Mouse (Mus musculus): Measurements from ENCODE around the gene Syt7. TPM values are rescaled to one million over a fixed set of nuclear protein-coding genes. Genes with fewer than 3 reads are reported as not detected.

Gene Syt7
- polyA plus RNA-seq, 1 experiment from 2014 or later: 13.6 TPM

- Histone ChIP-seq H3K4me1 (ENCODE audit: control insufficient read depth, insufficient read depth, low read length) (no peaks in the 10 kb centered on the region), H3K4me3 (ENCODE audit: low read depth, low read length) (no peak overlapping the region), H3K36me3 (ENCODE audit: control insufficient read depth, insufficient read depth, low read length) (no peaks in the 10 kb centered on the region), H3K27ac (ENCODE audit: low read length) (no peak overlapping the region), H3K4me2 (ENCODE audit: low read length) (no peak overlapping the region), H3K9ac (ENCODE audit: low read depth, low read length) (no peak overlapping the region), H3K9me3 (replicated peaks; ENCODE audit: control insufficient read depth, low read length, poor library complexity, severe bottlenecking) (no peaks in the 10 kb centered on the region), H3K27me3 (ENCODE audit: control insufficient read depth, insufficient read depth, low read depth, low read length) (no peaks in the 10 kb centered on the region)
- peak; percentile 25; the same call in 1 of the 2 replicates for ATAC-seq
- 88% methylated on average over 3 of the region's 3 CpGs for WGBS
Observed at GRCm38 (mm10) chr19:10472958-10473357, 84.1 kb downstream of the Syt7 start.

GRCm38 (mm10) chr19:10473779-10474178 lies 84.9 kb downstream of the Syt7 start:
- Histone ChIP-seq H3K9ac (ENCODE audit: low read depth, low read length) (no peak overlapping the region), H3K4me3 (ENCODE audit: low read depth, low read length) (no peak overlapping the region), H3K9me3 (replicated peaks; ENCODE audit: control insufficient read depth, low read length, poor library complexity, severe bottlenecking) (no peaks in the 10 kb centered on the region), H3K27ac (ENCODE audit: low read length) (no peak overlapping the region), H3K27me3 (ENCODE audit: control insufficient read depth, insufficient read depth, low read depth, low read length) (no peaks in the 10 kb centered on the region), H3K4me1 (ENCODE audit: control insufficient read depth, insufficient read depth, low read length) (no peaks in the 10 kb centered on the region), H3K36me3 (ENCODE audit: control insufficient read depth, insufficient read depth, low read length) (no peaks in the 10 kb centered on the region), H3K4me2 (ENCODE audit: low read length) (no peak overlapping the region)
- WGBS: 14% methylated on average over 6 of the region's 6 CpGs
- ATAC-seq: no peak

GRCm38 (mm10) chr19:10479541-10479940 lies 90.7 kb downstream of the Syt7 start:
- H3K9me3 ChIP-seq (replicated peaks; ENCODE audit: control insufficient read depth, low read length, poor library complexity, severe bottlenecking): no peaks in the 10 kb centered on the region
- H3K36me3 ChIP-seq (ENCODE audit: control insufficient read depth, insufficient read depth, low read length): no peaks in the 10 kb centered on the region
- H3K4me2 ChIP-seq (ENCODE audit: low read length): no peak overlapping the region
- H3K4me1 ChIP-seq (ENCODE audit: control insufficient read depth, insufficient read depth, low read length): peaks cover 10% of the 10 kb centered on the region
- H3K9ac ChIP-seq (ENCODE audit: low read depth, low read length): no peak overlapping the region
- 70% methylated on average over 4 of the region's 4 CpGs for WGBS
- no peak overlapping the region for H3K27ac ChIP-seq (ENCODE audit: low read length)
- no peak overlapping the region for H3K4me3 ChIP-seq (ENCODE audit: low read depth, low read length)
- no peaks in the 10 kb centered on the region for H3K27me3 ChIP-seq (ENCODE audit: control insufficient read depth, insufficient read depth, low read depth, low read length)
- ATAC-seq: no peak

GRCm38 (mm10) chr19:10482703-10483102 lies 93.8 kb downstream of the Syt7 start, which contains the start of gene Ppp1r32:
Gene Ppp1r32, minus strand, starts transcription at chr19:10482928.
- H3K9ac ChIP-seq (ENCODE audit: low read depth, low read length): no peak within 1 kb of the TSS
- peaks cover 10% of the 10 kb centered on the region for H3K4me1 ChIP-seq (ENCODE audit: control insufficient read depth, insufficient read depth, low read length)
- peak within 1 kb of the TSS; percentile 19 for H3K4me2 ChIP-seq (ENCODE audit: low read length)
- peak within 1 kb of the TSS; percentile 24; the same call in 1 of the 2 replicates for H3K27ac ChIP-seq (ENCODE audit: low read length)
- no peaks in the 10 kb centered on the region for H3K9me3 ChIP-seq (replicated peaks; ENCODE audit: control insufficient read depth, low read length, poor library complexity, severe bottlenecking)
- H3K36me3 ChIP-seq (ENCODE audit: control insufficient read depth, insufficient read depth, low read length): no peaks in the 10 kb centered on the region
- H3K27me3 ChIP-seq (ENCODE audit: control insufficient read depth, insufficient read depth, low read depth, low read length): no peaks in the 10 kb centered on the region
- 18% methylated on average over 6 of the region's 6 CpGs for WGBS
- peak; percentile 73 for ATAC-seq
- no peak within 1 kb of the TSS for H3K4me3 ChIP-seq (ENCODE audit: low read depth, low read length)

- H3K27me3 ChIP-seq (ENCODE audit: control insufficient read depth, insufficient read depth, low read depth, low read length): no peaks in the 10 kb centered on the region
- no peak overlapping the region for H3K4me3 ChIP-seq (ENCODE audit: low read depth, low read length)
- 22% methylated on average over 9 of the region's 9 CpGs for WGBS
- no peak overlapping the region for H3K27ac ChIP-seq (ENCODE audit: low read length)
- ATAC-seq: peak; percentile 72
- H3K36me3 ChIP-seq (ENCODE audit: control insufficient read depth, insufficient read depth, low read length): no peaks in the 10 kb centered on the region
- H3K4me2 ChIP-seq (ENCODE audit: low read length): no peak overlapping the region
- H3K9me3 ChIP-seq (replicated peaks; ENCODE audit: control insufficient read depth, low read length, poor library complexity, severe bottlenecking): no peaks in the 10 kb centered on the region
- no peak overlapping the region for H3K9ac ChIP-seq (ENCODE audit: low read depth, low read length)
- H3K4me1 ChIP-seq (ENCODE audit: control insufficient read depth, insufficient read depth, low read length): peaks cover 10% of the 10 kb centered on the region
Observed at GRCm38 (mm10) chr19:10486264-10486738, 97.4 kb downstream of the Syt7 start.

GRCm38 (mm10) chr19:10495670-10496069 lies 106.8 kb downstream of the Syt7 start:
- H3K4me2 ChIP-seq (ENCODE audit: low read length): no peak overlapping the region
- no peak overlapping the region for H3K27ac ChIP-seq (ENCODE audit: low read length)
- H3K9ac ChIP-seq (ENCODE audit: low read depth, low read length): no peak overlapping the region
- 88% methylated on average over 1 of the region's 1 CpGs for WGBS
- H3K4me1 ChIP-seq (ENCODE audit: control insufficient read depth, insufficient read depth, low read length): peaks cover 4% of the 10 kb centered on the region; the same call in 1 of the 2 replicates
- no peak overlapping the region for H3K4me3 ChIP-seq (ENCODE audit: low read depth, low read length)
- no peaks in the 10 kb centered on the region for H3K27me3 ChIP-seq (ENCODE audit: control insufficient read depth, insufficient read depth, low read depth, low read length)
- ATAC-seq: no peak
- H3K9me3 ChIP-seq (replicated peaks; ENCODE audit: control insufficient read depth, low read length, poor library complexity, severe bottlenecking): no peaks in the 10 kb centered on the region
- no peaks in the 10 kb centered on the region; the same call in 1 of the 2 replicates for H3K36me3 ChIP-seq (ENCODE audit: control insufficient read depth, insufficient read depth, low read length)

- Histone ChIP-seq H3K27me3 (ENCODE audit: control insufficient read depth, insufficient read depth, low read depth, low read length) (no peaks in the 10 kb centered on the region), H3K4me3 (ENCODE audit: low read depth, low read length) (no peak overlapping the region), H3K36me3 (ENCODE audit: control insufficient read depth, insufficient read depth, low read length) (no peaks in the 10 kb centered on the region; the same call in none of the 2 replicates), H3K27ac (ENCODE audit: low read length) (peak overlapping the region; percentile 8; the same call in 1 of the 2 replicates), H3K4me2 (ENCODE audit: low read length) (no peak overlapping the region), H3K4me1 (ENCODE audit: control insufficient read depth, insufficient read depth, low read length) (peaks cover 4% of the 10 kb centered on the region; the same call in 1 of the 2 replicates), H3K9ac (ENCODE audit: low read depth, low read length) (no peak overlapping the region), H3K9me3 (replicated peaks; ENCODE audit: control insufficient read depth, low read length, poor library complexity, severe bottlenecking) (no peaks in the 10 kb centered on the region)
- 26% methylated on average over 2 of the region's 2 CpGs for WGBS
- peak; percentile 47; the same call in 1 of the 2 replicates for ATAC-seq
Observed at GRCm38 (mm10) chr19:10496976-10497375, 108.1 kb downstream of the Syt7 start.

GRCm38 (mm10) chr19:10497512-10498160 lies 108.7 kb downstream of the Syt7 start:
- no peak overlapping the region for H3K4me3 ChIP-seq (ENCODE audit: low read depth, low read length)
- H3K4me2 ChIP-seq (ENCODE audit: low read length): no peak overlapping the region
- 54% methylated on average over 8 of the region's 8 CpGs for WGBS
- peak; percentile 52 for ATAC-seq
- H3K4me1 ChIP-seq (ENCODE audit: control insufficient read depth, insufficient read depth, low read length): peaks cover 4% of the 10 kb centered on the region; the same call in 1 of the 2 replicates
- H3K9me3 ChIP-seq (replicated peaks; ENCODE audit: control insufficient read depth, low read length, poor library complexity, severe bottlenecking): no peaks in the 10 kb centered on the region
- H3K9ac ChIP-seq (ENCODE audit: low read depth, low read length): no peak overlapping the region
- H3K27ac ChIP-seq (ENCODE audit: low read length): peak overlapping the region; percentile 8; the same call in 1 of the 2 replicates
- H3K27me3 ChIP-seq (ENCODE audit: control insufficient read depth, insufficient read depth, low read depth, low read length): no peaks in the 10 kb centered on the region
- no peaks in the 10 kb centered on the region; the same call in none of the 2 replicates for H3K36me3 ChIP-seq (ENCODE audit: control insufficient read depth, insufficient read depth, low read length)

GRCm38 (mm10) chr19:10500581-10500980 lies 111.7 kb downstream of the Syt7 start:
- Histone ChIP-seq H3K9ac (ENCODE audit: low read depth, low read length) (no peak overlapping the region), H3K36me3 (ENCODE audit: control insufficient read depth, insufficient read depth, low read length) (peaks cover 2% of the 10 kb centered on the region), H3K9me3 (replicated peaks; ENCODE audit: control insufficient read depth, low read length, poor library complexity, severe bottlenecking) (no peaks in the 10 kb centered on the region), H3K4me2 (ENCODE audit: low read length) (no peak overlapping the region), H3K27ac (ENCODE audit: low read length) (no peak overlapping the region), H3K4me3 (ENCODE audit: low read depth, low read length) (no peak overlapping the region), H3K27me3 (ENCODE audit: control insufficient read depth, insufficient read depth, low read depth, low read length) (no peaks in the 10 kb centered on the region), H3K4me1 (ENCODE audit: control insufficient read depth, insufficient read depth, low read length) (peaks cover 4% of the 10 kb centered on the region; the same call in 1 of the 2 replicates)
- WGBS: 95% methylated on average over 8 of the region's 8 CpGs
- ATAC-seq: no peak

Data from midbrain, embryonic 16.5 days (tissue).